Mouse (Mus musculus): Measurements from ENCODE around the gene Pparg.

Gene Pparg

DNA sequence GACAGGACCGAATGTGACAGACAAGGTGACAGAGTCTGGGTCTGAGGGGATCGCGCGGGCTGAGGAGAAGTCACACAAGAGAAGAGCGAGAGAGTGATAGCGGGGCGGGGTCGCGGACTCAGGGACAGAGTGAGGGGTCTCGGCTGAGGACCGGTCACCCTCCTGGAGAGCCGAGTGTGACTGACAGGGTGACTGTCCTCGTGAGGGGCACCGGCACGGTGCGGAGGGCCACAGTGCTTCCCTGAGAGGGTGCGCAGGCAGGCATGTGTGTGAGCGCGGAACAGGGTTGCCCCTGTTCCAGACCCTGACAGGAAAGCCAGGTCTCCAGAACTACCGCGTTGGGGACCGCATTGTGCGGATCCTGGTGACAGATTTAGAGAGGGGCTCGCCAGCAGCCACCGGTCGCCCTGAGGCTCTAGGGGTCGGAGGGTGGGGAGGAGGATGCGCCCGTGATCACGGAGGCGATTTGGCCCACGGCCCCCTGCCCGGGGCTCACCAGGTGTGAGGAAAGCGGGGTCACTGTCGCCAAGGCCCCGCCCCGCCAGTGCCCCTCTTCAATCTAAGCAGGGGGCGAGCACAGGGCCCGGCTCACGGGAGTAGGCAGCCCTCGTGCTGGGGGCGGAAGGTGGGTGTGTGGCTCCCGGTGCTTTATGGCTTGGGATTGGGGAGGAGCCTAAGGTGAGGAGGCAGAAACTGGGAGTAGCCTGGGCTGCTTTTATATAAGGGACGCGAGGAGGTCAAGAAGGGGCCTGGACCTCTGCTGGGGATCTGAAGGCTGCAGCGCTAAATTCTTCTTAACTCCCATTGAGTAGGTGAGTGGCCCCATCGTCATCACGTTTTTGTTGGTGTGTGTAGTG lies 1.1 kb downstream of the Pparg start:
- no peak for DNase-seq (ENCODE audit: low read depth, low spot score)

GRCm38 (mm10) chr6:115366869-115367610 lies 6.3 kb downstream of the Pparg start:
- no peak for DNase-seq (ENCODE audit: low read depth, low spot score)

DNA sequence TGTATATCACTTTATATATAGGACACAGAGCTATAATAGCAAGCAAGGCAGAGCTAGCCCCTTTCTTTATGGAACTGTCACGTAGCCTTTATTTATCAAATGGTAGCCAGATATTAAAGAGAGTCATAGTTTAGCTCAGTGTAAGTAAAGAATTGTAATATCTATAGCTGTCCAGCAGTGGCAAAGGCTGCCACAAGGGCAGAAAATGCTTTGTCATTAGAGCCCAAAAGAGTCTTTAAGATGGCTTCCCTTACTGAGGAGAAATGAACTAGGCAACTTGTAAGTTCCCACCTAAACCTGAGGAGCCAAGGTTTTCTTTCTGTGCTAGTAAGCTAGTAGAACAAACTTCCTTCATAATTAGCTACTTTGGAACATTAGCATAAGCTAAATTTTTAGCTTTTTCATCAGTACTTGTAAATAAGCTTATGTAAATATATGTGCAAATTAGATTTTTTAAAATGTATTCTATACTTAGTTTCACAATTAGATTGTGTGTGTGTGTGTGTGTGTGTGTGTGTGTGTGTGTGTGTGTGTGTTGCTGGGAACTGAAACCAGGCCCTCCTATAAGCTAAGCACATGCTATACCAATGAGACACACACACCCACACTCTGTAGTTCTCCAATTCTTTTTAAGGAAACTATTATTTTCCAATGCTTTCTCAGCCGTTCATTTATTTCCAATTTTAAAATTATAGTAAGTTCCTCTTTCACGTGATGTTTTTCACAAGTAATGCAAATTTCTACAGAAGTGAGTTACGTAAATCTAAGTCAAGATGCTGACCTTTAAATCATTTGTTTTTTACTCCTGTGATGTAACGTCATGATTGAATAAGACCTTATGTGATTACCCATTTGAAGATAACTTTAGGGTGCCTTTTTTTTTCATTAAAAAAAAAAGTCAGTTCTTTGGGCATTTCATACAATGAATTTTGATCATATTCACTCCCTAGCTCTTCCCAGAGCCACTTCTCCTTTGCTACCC lies 14.4 kb downstream of the Pparg start:
- DNase-seq (ENCODE audit: low read depth, low spot score): no peak

DNA sequence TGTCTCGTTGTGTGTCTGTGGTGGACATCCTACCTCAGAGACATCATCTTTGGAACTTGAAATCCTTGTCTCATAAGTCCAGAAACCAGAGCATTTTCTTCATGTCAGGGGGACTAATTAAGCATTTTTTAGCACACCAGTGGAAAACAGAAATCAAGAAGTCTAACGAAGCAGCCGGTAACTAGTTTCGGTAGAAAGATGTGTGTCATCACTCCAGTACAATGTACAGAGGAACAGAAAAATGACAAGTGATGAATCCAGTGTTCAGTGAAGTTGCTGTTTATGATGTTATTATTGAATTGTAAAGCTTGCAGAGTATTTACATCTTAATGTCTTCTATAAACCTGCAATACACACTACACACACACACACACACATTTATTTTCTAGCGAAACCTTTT lies 19.8 kb downstream of the Pparg start:
- no peak for DNase-seq (ENCODE audit: low read depth, low spot score)

DNA sequence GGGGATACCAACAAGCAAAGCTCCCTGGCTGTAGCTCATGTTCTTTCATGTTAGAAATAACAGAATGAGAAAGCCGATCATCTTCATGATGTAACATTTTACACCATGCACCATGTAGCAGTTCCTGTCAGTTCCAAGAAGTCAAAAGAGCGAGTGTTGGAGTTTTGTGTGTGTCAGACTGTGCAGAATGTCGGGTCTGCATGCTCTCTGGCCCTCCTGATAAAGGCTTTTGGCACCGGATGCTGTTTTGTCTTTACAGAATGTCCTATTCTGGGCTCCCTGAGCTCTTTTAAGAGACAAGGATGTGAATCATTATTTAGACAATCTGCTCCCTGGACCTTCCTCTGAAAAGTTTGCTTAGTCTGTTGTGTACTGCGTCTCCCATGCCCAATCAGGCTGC lies 22.0 kb downstream of the Pparg start:
- DNase-seq (ENCODE audit: low read depth, low spot score): no peak

GRCm38 (mm10) chr6:115389945-115390540 lies 29.3 kb downstream of the Pparg start:
- DNase-seq (ENCODE audit: low read depth, low spot score): no peak

DNA sequence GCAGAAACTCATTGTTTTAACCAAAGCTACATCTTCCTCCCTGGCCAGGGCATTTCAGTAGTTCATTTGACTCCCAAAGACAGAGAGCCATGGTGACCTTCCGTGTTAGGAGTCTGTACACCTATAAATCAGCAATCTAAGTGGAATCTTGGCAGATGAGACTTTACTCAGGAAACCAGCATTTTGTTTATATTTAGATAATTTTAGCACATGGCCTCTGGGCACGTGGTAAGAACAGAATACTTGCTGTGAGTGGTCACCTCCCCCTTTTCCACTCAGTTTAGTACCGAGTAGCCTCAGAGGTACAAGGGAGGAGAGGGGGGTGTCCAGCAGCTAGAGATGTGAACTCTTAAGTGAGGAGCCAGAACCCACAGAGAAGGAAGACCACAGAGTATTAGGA lies 36.2 kb downstream of the Pparg start:
- DNase-seq (ENCODE audit: low read depth, low spot score): no peak

DNA sequence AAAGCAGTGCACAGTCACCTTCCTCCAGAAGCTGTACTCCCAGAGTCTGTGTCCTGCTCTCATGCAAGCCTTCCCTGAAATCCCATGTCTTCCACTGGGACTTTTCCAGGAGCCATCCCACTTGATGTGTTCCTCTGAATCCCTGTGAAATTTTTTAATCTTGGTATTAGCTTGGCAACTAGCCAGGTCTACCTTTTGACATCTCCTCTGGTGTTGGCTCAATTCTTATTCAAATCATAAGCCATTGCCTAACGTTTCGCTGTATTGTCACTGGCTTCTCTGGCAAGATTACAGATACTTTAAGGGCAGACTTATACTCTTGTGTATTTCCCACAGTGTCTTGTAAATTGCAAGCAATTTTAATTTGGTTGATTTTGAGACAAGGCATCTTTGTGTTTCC lies 43.6 kb downstream of the Pparg start:
- no peak for DNase-seq (ENCODE audit: low read depth, low spot score)

DNA sequence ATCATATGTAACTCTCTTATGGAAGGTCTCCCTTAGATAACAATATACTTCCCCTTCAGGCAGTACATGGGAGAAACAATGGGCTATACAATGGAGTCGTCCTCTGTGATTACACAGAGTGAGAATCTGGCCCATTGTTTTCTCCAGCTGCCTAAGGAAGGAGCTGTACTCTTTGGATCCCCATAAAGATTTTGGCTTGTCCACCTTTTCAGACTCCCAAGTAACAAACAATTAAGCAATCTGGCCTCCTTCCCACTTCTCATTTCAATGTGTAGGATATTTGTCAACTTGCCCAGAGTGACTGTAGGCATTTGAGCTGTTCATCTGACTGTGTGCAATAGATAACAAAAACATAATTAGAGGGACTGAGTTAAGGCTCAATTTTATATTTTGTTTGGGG lies 50.7 kb downstream of the Pparg start:
- no peak for DNase-seq (ENCODE audit: low read depth, low spot score)

GRCm38 (mm10) chr6:115418171-115418570 lies 57.4 kb downstream of the Pparg start:
- DNase-seq (ENCODE audit: low read depth, low spot score): no peak

GRCm38 (mm10) chr6:115418964-115419363 lies 58.2 kb downstream of the Pparg start:
- no peak for DNase-seq (ENCODE audit: low read depth, low spot score)

GRCm38 (mm10) chr6:115420963-115421362 lies 60.2 kb downstream of the Pparg start:
- DNase-seq (ENCODE audit: low read depth, low spot score): no peak

DNA sequence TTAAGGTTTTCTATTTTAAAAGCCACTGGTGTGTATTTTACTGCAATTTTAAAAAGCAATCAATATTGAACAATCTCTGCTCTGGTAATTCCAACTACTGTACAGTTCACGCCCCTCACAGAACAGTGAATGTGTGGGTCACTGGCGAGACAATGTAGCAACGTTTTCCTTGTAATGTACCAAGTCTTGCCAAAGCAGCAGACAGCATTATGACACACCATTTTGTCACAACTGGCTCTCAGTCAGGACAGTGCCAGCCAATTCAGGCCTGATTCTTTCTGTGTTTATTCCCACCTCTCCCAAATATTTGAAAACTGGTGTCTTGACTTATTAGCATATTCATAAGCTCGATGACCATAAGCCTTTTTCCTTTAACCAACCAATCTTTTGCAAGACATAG lies 60.9 kb downstream of the Pparg start:
- DNase-seq (ENCODE audit: low read depth, low spot score): no peak

DNA sequence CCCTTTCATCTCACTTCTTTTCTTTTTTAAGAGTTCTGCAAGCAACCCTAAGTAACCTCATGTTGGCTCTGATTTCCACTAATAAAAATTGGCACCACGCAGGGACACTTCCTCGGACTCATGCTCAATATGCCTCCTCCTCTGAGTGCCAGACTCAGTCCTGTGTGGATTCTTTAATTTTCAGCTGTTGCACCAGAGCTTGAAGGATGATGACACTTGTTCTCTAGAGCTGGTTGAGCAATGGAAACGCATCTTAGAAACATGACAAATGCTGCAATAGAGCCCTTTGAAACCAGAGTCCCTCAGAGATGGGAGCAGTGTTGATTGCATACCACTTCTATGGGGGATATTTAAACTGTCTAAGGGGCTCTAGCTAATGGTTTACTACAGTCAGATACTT lies 63.7 kb downstream of the Pparg start:
- no peak for DNase-seq (ENCODE audit: low read depth, low spot score)

DNA sequence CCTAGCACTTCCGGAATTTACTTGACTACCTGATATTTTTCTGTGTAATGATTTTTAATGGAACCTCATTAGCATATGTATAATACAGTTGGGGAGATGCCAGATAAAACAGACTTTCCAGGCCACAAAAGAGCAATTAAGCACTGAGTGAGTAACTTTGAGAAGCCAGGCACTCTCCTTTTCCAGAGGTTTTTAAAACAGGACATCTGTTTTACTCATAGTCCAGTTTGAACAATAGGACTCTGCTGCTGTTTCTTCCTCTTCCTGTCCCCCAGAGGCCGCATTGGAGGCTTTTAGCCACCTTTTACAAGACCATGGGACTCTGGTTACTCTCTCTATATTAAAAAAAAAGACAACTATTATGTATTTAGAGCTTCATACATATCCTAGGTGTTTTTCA lies 72.0 kb downstream of the Pparg start:
- no peak for DNase-seq (ENCODE audit: low read depth, low spot score)

DNA sequence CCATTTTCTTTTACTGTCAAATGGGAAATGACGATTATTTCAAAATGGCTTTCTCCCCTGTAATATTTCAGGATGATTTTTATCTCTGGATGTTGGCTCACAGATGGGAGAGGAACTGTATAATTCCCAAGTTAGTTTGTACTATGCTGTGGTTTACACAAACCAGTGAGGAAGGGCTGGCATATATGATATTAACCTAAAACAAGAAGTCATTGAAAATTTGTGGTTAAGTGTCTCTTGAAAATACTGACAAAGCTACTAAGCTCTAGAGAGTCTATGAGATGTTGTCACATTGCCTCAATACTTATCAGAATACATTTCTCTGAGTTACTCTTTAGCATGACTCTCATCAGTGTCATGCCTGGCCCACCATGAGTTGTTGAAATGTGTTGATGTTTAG lies 73.3 kb downstream of the Pparg start:
- DNase-seq (ENCODE audit: low read depth, low spot score): no peak

- no peak for DNase-seq (ENCODE audit: low read depth, low spot score)
Measured at GRCm38 (mm10) chr6:115434816-115435215, 74.1 kb downstream of the Pparg start.

GRCm38 (mm10) chr6:115440231-115441006 lies 79.7 kb downstream of the Pparg start:
- DNase-seq (ENCODE audit: low read depth, low spot score): no peak

DNA sequence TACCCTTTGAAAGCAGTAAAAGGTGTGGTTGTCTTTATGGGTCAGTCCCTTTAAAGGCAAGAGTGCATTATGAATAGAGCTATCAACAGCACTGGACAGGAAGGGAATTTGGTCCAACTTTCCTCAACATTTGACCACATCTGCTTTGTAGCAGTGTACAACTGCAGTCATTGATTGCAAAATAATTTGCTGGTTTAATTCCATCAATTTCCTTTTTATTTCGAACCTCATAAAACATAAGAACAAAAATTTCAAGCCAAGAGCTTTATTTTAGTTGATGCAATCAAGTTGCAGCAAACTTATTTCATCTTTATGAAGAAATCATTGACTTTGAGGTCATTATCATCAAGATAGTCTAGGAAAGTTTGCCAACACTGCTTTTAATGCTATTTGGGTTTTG lies 91.8 kb downstream of the Pparg start:
- no peak for DNase-seq (ENCODE audit: low read depth, low spot score)

DNA sequence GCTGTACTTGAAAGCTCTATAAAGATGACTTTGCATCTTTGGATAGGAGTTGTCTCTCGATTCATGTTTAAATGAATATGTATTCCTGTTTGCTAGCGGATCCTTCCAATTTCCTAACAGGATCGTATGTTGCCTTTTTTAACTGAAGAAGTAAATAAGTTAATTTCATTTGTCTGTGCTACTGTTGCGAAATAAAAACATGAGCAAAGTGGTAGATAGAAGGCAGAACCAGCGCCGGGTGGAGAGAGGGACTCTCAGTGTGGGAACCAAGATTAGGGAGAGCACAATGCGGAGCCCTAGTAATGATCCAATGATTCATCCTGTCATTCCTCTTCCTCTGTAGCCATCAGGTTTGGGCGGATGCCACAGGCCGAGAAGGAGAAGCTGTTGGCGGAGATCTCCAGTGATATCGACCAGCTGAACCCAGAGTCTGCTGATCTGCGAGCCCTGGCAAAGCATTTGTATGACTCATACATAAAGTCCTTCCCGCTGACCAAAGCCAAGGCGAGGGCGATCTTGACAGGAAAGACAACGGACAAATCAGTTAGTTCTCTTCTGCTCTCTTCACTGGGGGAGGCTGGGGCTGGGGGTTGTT lies 102.1 kb downstream of the Pparg start:
- no peak for DNase-seq (ENCODE audit: low read depth, low spot score)

Data from brain, embryonic 18.5 days (tissue).